Mouse (Mus musculus) granulocyte monocyte progenitor cell, adult 5-6 weeks (primary cell): ENCODE results near the gene Aaas. TPM values are rescaled to one million over a fixed set of nuclear protein-coding genes. Genes with fewer than 3 reads are reported as not detected.
"Not testable (repeated sequence)": the region's sequence is repeated elsewhere in the genome, so short reads cannot be mapped to it uniquely, and the experiment has no call there.

ENCODE experiments used
- ATAC-seq: replicated peaks from 2 replicates; pipeline ENCODE4 v1.8.0; 2016; ENCODE audit warnings: mild to moderate bottlenecking, moderate TSS enrichment, inconsistent platforms; ENCODE audit not compliant: poor library complexity, severe bottlenecking
- total RNA-seq, 2 experiments: library from RNA; stranded (forward) in 1 of 2; stranded (reverse) in 1 of 2; fragments of 200-712, 200-1000 nt in 1 of 2; fragments of >200 nt in 1 of 2; fragmentation: Nextera tagmentation in 1 of 2; gene quantifications; 2 replicates each; pipeline ENCODE4 v1.2.3; 2014 to 2017

Gene Aaas
- total RNA-seq, 2 experiments from 2014 or later: 123 to 147 TPM

DNA sequence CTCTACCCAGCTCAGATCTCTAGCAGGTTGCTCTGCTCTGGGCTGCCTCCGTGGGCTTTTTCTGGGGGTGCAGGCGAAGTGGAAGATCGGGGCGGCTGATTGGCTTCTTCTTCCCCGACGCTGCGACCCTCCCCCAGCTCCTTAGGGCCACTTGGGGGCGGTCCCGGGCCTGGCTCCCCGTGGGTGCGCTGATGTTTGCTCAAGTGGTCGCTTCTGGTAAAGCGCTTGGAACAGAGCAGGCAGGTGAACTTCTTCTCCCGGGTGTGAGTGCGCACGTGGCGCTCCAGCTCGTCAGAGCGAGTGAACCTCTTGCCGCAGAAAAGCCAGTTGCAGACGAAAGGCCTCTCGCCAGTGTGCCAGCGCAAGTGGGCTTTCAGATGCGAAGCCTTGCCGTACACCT lies 7.6 kb upstream of the Aaas start:
- peak; percentile 21; the same call in 1 of the 2 replicates for ATAC-seq

DNA sequence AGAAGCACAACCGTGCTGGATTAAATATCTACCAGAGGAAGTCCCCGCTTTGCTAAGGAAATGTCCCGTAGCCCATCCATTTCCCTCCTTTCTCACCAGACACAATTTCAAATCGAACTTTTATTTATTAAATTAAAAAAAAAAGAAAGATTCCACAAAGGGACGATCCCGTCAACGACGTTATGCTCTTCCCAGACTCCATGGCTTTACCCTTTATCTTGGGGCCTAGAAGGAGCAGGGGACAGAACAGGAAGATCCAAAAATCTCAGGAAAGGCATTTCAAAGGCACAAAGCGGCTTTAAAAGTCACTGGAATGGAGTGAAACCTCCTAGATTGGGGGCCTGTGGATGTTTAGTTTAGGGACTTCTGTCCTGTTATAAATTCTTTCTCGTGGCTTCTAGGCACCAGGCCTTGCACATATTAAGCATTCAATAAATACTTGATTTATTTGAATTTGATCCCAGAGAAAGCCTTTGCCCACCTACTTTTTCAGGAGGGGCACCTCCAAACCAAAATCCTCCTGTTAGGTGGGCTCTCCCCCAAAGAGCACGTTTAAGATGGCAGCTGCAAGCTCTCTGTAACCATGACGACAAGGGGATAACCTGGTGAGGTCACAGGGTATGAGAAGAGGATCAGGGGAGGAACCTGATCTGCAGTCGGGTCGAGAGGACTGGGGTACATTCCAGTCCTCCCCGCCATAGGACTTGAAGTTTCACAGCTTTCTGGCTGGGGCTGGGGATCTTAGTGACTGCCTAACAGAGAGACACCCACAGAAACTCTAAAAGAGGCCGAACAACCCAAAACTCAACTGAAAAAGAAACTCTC lies 6.1 kb upstream of the Aaas start:
- no peak for ATAC-seq

DNA sequence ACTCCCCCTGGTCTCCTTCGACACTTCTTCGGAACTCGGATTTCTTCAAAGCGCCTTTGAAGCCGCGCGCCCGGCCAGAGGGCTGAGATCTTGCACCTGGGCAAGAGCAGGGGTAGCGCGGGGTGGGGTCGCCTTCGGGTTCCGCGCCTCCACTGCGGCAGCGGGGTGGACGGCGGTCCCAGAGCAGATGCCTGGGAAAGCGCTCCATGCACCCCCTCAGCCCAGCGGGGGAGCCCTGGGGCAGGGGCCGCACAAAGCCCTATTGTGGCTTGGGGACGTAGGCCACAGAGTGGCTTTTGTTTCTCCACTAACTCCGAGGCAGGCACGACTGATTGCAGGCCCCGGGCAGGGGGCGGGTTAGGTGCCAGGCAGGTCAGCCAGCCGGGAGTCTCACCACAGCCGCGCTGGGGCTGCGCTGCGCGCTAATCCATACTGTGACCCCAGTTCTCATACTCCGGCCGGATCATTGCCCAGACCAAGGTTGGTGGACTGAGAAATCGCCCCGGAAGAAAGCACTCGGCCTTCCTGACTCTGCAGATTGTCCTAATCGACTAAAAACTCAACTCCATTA lies 5.4 kb upstream of the Aaas start:
- peak; percentile 18; the same call in 1 of the 2 replicates for ATAC-seq

DNA sequence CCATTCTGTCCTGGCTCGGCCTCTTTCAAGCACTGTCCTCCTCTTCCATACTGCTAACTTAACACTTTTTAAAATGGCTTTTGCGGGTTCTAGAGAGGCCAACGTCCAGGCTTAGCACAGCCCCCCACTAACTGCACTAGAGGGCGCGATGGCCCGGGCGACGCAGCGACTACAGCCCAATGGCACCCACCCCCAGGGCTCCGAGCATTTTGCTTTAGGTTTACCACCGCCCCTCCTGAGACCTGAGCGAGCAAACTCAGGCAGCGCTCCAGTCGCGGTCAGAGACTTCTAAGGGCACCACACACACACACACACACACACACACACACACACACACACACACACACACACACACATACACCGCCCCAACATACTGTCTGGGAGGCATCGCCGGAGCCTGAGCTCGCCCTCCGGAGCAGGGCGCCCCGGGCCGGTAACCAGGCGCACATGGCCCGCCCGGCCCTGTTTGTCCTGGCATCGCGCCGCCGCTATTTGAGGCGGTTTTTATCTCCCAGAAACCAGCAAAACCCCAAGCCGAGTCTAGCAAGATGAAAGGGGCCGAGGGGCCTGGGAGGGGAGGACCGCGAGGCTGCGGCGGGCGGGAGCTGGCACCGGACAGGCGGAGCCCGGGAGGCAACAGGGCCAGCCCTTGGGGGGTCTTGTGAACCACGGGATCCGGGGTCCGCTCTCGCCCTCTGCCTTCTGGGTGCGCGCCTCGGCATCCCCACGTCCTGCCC lies 4.7 kb upstream of the Aaas start:
- ATAC-seq: 0 out of 2 replicates have a peak, but pooled peaks have one; percentile 23

DNA sequence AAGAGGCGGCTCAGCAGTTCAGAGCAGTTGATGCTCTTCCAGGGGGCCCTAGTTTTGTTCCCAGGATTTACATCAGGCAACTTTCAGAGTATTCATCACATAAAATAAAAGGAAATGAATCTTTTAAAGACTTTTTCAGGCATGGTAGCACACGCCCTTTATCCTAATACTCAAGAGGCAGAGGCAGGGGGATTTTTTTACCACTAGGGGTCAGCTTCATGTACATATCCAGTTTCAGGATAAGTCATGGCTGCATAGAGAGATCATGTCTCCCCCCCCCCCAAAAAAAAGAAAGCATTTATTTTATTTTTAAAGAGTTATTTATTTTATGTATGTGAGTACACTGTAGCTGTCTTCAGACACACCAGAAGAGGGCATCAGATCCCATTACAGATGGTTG lies 3.4 kb upstream of the Aaas start:
- no peak for ATAC-seq

DNA sequence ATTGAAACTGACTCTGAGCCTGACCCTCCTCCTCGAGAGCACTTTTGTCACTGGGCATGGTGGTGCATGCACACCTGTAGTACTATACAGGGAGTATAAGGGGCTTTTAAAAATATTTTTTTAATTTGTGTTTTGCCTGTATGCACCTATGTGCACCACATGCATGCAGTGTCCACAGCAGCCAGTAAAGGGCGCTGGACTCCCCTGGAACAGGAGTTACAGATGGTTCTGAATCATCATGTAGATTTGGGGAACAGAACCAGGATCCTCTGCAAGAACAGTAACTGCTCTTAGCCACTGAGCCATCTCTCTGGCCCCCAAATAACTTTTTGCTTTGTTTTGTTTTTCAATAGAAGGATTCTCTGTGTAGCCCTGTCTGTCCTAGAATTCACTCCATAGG lies 1.6 kb upstream of the Aaas start:
- ATAC-seq: no peak

DNA sequence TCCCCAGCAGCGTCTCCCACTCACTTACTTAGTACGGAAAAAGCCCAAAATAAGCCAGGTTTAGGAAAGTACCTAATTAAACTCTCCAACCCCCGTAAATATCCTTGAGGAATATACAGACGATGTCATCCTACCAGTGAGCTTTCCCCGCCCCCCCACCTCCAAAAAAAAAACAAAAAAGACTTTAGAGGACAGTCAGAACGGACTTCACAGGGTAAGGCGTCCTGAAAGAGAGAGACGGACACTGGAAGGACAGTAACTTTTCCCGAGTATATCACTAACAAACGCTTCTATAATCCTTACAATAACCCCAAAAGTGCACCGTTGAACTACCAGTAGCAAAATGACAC lies 346 bp upstream of the Aaas start:
- ATAC-seq: peak; percentile 12

DNA sequence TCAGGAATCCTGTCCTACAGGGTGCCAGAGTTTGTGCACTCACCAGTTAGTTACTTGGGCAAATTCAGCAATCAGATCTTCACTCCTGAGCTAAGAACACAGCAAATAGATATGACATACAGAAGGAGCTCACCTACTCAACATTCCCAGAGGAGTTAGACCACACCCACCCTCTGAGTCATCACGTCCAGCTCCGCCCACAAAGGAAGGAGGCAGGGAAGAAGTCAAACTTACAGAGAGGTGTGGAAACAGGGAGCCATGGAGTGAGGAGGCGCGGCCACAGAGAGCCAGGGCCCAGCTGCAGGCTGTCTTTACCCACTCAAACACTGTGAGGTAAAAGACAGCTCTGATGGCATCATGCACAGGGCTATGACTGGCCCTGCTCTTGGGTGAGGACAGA lies 4.1 kb downstream of the Aaas start:
- no peak for ATAC-seq

DNA sequence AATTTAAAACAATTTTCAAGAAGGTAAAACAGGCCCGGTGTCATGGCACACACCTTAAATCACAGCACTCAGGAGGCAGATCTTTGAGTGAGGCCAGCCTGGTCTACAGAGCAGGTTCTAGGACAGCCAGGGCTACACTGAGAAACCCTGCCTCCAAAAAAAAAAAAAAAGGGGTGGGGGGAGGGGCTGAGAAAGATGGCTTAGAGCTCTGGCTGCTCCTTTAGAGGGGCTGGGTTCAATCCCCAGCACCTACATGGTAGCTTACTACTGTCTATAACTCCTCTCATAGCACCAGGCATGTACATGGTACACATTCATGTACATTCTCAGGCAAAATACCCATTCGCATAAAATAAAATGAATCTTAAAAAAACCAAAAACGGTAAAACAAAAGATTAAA lies 6.1 kb downstream of the Aaas start:
- ATAC-seq: no peak

DNA sequence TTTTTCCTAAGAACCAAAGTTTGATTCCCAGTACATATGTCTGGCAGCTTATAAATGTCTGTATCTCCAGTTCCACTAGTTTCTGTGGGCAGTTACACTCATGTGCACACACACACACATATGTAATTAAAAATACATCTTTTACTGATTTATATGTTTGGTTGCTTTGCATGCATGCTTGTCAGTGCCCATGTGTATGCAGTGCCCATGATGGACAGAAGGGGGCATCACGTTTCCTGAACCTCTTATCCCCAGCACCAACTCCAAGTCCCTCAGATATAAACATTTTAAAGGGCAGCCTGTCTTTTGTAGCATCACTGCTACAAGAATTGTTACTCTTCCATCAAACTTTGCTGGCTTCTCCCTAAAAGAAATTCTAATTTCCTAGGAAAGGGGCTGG lies 9.0 kb downstream of the Aaas start:
- ATAC-seq: peak; percentile 74

DNA sequence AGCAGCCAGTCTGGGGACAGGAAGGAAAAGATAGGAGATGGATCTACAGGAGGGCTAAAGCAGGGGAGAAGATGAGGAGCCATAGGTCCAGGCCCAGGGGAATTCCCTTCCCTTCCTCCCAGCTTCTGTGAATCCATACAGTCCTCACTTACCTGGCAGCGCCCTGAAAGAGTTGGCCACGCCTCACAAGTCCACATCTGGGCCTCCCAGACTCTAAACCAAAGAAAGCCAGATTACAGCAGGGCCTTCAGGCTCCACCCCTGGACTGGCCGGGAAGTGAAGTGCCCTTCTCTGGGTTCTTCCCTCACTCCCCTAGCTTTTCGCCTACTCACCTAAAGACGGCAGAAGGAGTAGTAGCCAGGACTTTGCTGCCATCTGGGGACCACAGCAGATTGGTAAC lies 11.0 kb downstream of the Aaas start:
- no peak for ATAC-seq

DNA sequence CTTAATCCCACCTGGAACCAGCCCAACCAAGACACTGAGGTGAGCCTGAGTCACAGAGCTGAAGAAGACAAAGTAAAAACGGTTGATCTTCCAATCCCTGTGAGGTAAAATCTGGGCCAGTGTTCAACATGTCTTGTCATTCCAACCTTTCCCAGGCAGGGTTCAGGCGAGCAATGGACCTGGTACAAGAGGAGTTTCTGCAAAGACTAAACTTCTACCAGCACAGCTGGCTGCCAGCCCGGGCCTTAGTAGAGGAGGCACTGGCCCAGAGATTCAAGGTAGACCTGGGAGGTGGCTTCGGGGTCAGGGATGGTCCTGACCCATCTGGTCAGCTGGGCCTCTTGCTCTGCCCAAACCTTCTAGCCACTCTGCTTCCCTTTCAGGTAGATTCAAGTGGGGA lies 13.6 kb downstream of the Aaas start:
- no peak for ATAC-seq

DNA sequence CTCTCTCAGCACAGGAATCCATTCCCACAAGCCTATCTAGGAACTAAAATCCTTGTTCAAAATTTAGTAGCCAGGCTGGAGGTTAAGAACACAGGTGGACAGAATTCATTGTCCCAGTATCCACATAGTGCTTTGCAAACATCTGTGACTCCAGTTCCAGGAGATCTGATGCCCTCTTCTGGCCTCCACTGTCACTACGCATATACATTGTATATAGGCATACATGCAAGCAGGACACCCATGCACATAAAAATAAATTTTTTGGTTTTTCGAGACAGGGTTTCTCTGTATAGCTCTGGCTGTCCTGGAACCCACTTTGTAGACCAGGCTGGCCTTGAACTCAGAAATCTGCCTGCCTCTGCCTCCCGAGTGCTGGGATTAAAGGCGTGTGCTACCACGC lies 14.6 kb downstream of the Aaas start:
- not testable (repeated sequence) for ATAC-seq

DNA sequence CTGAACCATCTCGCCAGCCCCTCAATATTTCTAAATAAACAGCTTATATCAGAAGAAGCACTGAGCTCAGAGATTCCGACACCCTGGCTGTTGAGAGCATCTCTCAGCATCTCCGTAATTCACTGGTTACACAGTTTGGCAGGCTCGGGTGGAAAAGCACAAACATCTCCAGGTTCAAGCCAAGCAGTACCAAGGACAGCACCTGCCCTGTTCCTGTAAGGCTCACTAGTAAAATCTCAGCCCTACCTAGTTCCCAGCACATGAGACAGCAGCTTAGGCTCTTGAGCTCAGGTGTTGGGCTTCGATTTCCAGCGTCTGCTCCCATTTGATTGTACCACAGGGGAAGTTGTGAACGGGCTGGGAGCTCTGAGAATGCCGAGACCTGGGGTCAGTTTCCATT lies 15.3 kb downstream of the Aaas start:
- no peak for ATAC-seq

DNA sequence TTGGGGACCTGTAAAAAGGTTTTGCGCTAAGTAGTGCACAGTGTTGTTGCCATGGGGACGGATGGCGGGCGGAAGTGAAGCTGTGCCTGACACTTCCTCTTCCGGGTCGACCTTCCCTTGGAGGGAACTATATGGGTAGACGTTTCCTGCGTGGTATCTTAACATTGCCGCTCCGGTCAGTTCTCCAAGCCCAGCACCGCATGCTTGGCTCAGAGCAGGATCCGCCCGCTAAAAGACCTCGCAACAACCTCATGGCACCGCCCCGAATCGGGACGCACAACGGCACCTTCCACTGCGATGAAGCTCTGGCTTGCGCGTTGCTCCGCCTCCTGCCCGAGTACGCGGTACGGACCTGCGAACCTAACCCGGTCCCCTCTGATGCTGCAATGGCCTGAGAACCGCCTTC lies 19.0 kb downstream of the Aaas start, which contains the start of gene Myg1:
Gene Myg1 (plus strand): TSS at position 100 of the 406 bp plus-strand sequence.
- ATAC-seq: peak; percentile 96

DNA sequence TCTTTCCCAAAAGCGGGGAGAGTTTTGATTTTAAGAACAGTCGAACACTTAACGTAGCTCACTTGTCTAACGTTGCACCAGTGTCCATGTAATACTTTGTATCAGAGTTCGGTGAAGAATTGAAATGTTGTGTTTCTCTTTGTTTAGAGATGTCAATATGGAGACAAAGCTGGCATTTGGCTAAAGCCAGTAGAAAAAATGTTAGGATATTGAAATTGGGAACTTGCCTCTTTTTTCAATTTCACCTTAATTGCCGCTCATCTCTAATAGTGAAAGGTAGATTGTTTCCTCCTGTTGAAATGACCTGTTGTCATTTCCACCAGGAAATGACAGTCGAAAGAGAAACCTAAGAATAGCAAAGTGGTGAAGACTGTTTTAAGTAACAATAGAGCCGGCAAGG lies 23.7 kb downstream of the Aaas start:
- ATAC-seq: no peak

DNA sequence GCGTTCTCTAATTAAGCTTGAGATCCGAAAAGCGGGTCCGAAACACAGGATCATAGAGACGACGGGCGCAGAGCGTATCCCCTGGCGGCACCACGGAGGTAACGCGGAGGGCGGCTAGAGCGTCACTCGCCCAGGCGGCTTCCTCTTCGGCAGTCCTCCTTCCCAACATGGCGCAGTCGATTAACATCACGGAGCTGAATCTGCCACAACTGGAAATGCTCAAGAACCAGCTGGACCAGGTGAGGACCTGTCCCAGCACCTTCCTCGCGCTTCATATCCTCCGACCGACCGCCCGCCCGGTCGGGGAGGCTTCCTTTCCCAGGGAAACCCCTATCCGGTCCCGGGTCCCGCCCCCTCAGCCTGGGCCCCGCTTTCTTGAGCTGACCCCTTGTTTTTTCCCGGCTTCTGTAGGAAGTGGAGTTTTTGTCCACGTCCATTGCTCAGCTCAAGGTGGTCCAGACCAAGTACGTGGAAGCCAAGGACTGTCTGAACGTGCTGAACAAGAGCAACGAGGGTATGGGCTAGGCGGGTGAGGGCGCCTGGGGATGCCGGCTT lies 24.5 kb downstream of the Aaas start, which contains the start of gene Pfdn5:
Gene Pfdn5 (plus strand): TSS at position 95 of the 555 bp plus-strand sequence.
- peak; percentile 98 for ATAC-seq

DNA sequence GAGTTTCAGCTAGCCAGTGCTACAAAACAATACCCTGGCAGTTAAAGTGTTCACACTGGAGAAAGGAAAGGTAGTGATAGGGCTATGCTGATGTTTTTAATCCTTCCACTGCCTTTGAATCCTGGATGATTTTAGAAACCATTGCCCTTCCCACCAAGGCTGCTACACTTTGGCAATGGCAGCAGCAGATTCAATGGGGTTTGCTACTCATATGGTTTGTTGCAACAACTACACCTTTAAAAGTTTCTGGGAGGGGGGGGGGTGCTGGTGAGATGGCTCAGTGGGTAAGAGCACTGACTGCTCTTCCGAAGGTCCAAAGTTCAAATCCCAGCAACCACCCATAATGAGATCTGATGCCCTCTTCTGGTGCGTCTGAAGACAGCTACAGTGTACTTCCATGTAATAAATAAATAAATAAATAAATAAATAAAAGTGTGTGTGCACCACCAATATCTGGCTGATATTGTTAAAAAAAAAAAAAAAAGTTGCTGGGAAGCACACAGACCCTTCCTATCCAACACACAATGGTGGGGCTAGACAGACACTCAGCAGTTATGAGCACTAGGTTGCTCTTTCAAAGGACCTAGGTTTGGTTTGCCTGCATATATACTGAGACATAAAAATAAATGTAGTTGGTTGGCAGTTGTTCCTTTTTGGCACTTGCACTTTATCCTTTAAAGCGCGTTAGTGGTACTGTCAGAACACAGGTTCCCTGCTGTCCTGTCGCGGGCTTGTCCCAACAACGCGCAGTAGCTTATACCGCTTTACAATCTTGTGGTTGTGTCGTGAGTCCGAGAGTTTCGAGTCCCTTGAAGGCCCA lies 25.7 kb downstream of the Aaas start:
- no peak for ATAC-seq

DNA sequence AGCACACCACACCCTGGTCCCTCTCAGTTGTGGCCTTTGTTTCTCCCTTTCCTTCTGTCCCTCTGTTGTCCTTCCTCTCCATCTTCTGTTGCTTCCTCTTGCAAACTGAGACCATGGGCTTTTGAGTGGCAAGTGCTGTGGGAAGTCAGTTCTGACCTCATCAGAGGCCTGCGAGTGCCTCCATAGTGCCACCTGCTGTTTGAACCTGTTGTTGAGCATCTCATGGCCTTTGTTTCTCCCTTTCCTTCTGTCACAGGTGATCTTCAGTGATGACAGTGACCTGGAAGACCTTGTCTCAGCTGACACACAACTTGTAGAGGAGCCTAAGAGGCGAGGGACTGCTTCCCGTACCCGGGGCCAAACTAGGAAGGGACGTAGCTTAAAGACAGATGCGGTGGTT lies 34.3 kb downstream of the Aaas start:
- peak; percentile 78 for ATAC-seq

DNA sequence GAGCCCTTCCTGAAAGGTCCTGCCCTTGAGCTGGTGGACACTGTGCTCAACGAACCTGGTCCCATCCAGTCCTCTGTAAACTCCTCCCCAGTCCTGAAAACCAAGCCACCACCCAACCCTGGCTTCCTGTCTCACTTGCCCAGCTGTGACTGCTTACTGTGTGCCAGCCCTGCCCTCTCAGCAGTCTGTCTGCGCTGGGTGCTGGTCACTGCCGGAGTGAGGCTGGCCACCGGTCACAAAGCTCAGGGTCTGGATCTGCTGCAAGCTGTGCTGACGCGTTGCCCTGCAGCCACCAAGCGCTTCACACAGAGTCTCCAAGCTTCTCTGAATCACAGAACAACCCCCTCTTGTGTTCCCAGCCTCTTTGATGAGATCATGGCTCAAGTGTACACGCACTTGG lies 35.3 kb downstream of the Aaas start:
- no peak for ATAC-seq
